9 mouse cellular contexts compared by ENCODE assay signal in genomic region chr17:23806867-23807266, GRCm38 (mm10). TPM values are rescaled to one million over a fixed set of nuclear protein-coding genes. Genes with fewer than 3 reads are reported as not detected.
A peak's percentile ranks its signal among the peaks of the same experiment; 100 is the strongest.
DNase-seq lines count a peak whose midpoint lies in the region; ATAC-seq and TF ChIP-seq lines count a peak whose summit lies in the region.
"Had no signal": no experiment of that assay in that cellular context is flagged by ENCODE, and none has a peak within 500 bp of the region (broad histone marks: within the 10 kb centered on the region; RNA-seq: fewer than 3 reads in every experiment).

No protein-coding gene starts in this region.

- 0 out of 2 replicates have a peak, but pooled peaks have one; percentile 19 for TF ChIP-seq POLR2A in CH12.LX (IDR thresholded peaks at IDR 0.05; ENCODE audit: low read depth, low read length)

- H3K9ac ChIP-seq in forebrain, embryonic 13.5 days, result no peak overlapping the region; the same call in 1 of the 2 replicates
- H3K9ac ChIP-seq in forebrain, embryonic 14.5 days (ENCODE audit: low read length), result no peak overlapping the region
- peak overlapping the region; percentile 88 for H3K9ac ChIP-seq in CH12.LX (ENCODE audit: insufficient read depth, low read depth)
- H3K9ac ChIP-seq in intestine, postnatal 0 days (ENCODE audit: low read depth, low read length), result 0 out of 2 replicates have a peak overlapping the region, but pooled peaks have one; percentile 22
- H3K9ac ChIP-seq in lung, postnatal 0 days (replicated peaks; ENCODE audit: low read depth), result no peak overlapping the region

- ATAC-seq in forebrain, embryonic 13.5 days, result no peak
- ATAC-seq in forebrain, embryonic 14.5 days, result no peak
- no peak for ATAC-seq in intestine, postnatal 0 days
- ATAC-seq in lung, postnatal 0 days, result no peak

- peaks cover 82% of the 10 kb centered on the region for H3K79me2 ChIP-seq in CH12.LX (replicated peaks; ENCODE audit: control insufficient read depth, extremely low read depth, insufficient read depth, poor library complexity, severe bottlenecking)

- 83% methylated on average over 25 of the region's 25 CpGs for WGBS in forebrain, embryonic 13.5 days
- WGBS in forebrain, embryonic 14.5 days, result 82% methylated on average over 25 of the region's 25 CpGs
- WGBS in embryonic facial prominence, embryonic 10.5 days, result 85% methylated on average over 25 of the region's 25 CpGs
- WGBS in intestine, postnatal 0 days, result 48% methylated on average over 25 of the region's 25 CpGs
- WGBS in lung, postnatal 0 days, result 59% methylated on average over 25 of the region's 25 CpGs

- in situ Hi-C loops in CH12.LX (cut with MboI; ENCODE audit: low pct_ligation_motif_present, low pct_unique_long_range_greater_than_20kb, low sequenced_read_pairs), result loop anchor here (5.0 kb wide), 1 partner anchor 35 kb away; the partner anchor contains the start of gene Flywch1

- peaks cover 50% of the 10 kb centered on the region for H3K36me3 ChIP-seq in forebrain, embryonic 13.5 days (ENCODE audit: poor library complexity, severe bottlenecking)
- peaks cover 46% of the 10 kb centered on the region for H3K36me3 ChIP-seq in forebrain, embryonic 14.5 days (ENCODE audit: control insufficient read depth, insufficient read depth, low read length)
- H3K36me3 ChIP-seq in CH12.LX (replicated peaks in 1 of 2; ENCODE audit: control insufficient read depth in 1 of 2, insufficient read depth in 1 of 2, low read length in 1 of 2), result peaks cover 36 to 55% of the 10 kb centered on the region in 2 experiments
- peaks cover 66% of the 10 kb centered on the region for H3K36me3 ChIP-seq in embryonic facial prominence, embryonic 10.5 days (replicated peaks)
- H3K36me3 ChIP-seq in intestine, postnatal 0 days (ENCODE audit: control insufficient read depth, insufficient read depth), result peaks cover 39% of the 10 kb centered on the region
- H3K36me3 ChIP-seq in lung, postnatal 0 days (ENCODE audit: insufficient read depth, low read length), result peaks cover 30% of the 10 kb centered on the region

- peak in 1 of 2 experiments; percentile 66; a peak in 2 of 4 replicates for TF ChIP-seq CTCF in CH12.LX (conservative IDR thresholded peaks at IDR 0.05 in 1 of 2, IDR thresholded peaks at IDR 0.05 in 1 of 2; ENCODE audit: low read depth in 2 of 2, low read length in 2 of 2)
- TF ChIP-seq CTCF in intestine, postnatal 0 days (IDR thresholded peaks at IDR 0.05; ENCODE audit: low read depth), result peak; percentile 70
- peak; percentile 59 for TF ChIP-seq CTCF in lung, postnatal 0 days (IDR thresholded peaks at IDR 0.05)

- peak overlapping the region; percentile 21 for H3K4me2 ChIP-seq in forebrain, embryonic 13.5 days
- no peak overlapping the region for H3K4me2 ChIP-seq in forebrain, embryonic 14.5 days (ENCODE audit: low read length)
- H3K4me2 ChIP-seq in CH12.LX (ENCODE audit: insufficient read depth, low read depth, poor library complexity, severe bottlenecking), result peak overlapping the region; percentile 87
- peak overlapping the region; percentile 78 for H3K4me2 ChIP-seq in intestine, postnatal 0 days (replicated peaks; ENCODE audit: low read depth)
- peak overlapping the region; percentile 47 for H3K4me2 ChIP-seq in lung, postnatal 0 days (replicated peaks; ENCODE audit: low read depth, low read length)

- peak; percentile 29 for TF ChIP-seq RAD21 in CH12.LX (IDR thresholded peaks at IDR 0.05; ENCODE audit: low read depth, low read length)

- no peak for DNase-seq in forebrain, embryonic 14.5 days (ENCODE audit: low spot score)
- DNase-seq in CH12.LX (ENCODE audit: extremely low read depth), result peak; percentile 49
- peak; percentile 29 for DNase-seq in embryonic facial prominence, embryonic 10.5 days (ENCODE audit: low spot score)
- peak; percentile 22 for DNase-seq in lung, postnatal 0 days (ENCODE audit: low spot score)
- DNase-seq in yolk sac, embryonic 10.5 days (ENCODE audit: low spot score), result no peak
- DNase-seq in thymus, postnatal 14 days, result no peak

- TF ChIP-seq EP300 in CH12.LX (IDR thresholded peaks at IDR 0.05; ENCODE audit: low read length), result no peak
- no peak for TF ChIP-seq EP300 in lung, postnatal 0 days (IDR thresholded peaks at IDR 0.05)

- dilution Hi-C loops in CH12.LX (cut with MboI; ENCODE audit: extremely low pct_ligation_motif_present, extremely low pct_unique_long_range_greater_than_20kb, low sequenced_read_pairs), result no loop called here

- H3K27ac ChIP-seq in forebrain, embryonic 13.5 days, result no peak overlapping the region
- no peak overlapping the region for H3K27ac ChIP-seq in forebrain, embryonic 14.5 days (ENCODE audit: low read depth, low read length)
- peak overlapping the region; percentile 6; the same call in 1 of the 2 replicates for H3K27ac ChIP-seq in CH12.LX (ENCODE audit: insufficient read depth, low read depth)
- H3K27ac ChIP-seq in embryonic facial prominence, embryonic 10.5 days (replicated peaks), result no peak overlapping the region
- H3K27ac ChIP-seq in intestine, postnatal 0 days (ENCODE audit: low read depth, low read length), result no peak overlapping the region
- H3K27ac ChIP-seq in lung, postnatal 0 days (ENCODE audit: low read length), result no peak overlapping the region

- H3K9me3 ChIP-seq in forebrain, embryonic 13.5 days (replicated peaks), result no peaks in the 10 kb centered on the region
- no peaks in the 10 kb centered on the region for H3K9me3 ChIP-seq in forebrain, embryonic 14.5 days (replicated peaks; ENCODE audit: control insufficient read depth, low read length)
- H3K9me3 ChIP-seq in CH12.LX (replicated peaks; ENCODE audit: low read length), result no peaks in the 10 kb centered on the region
- H3K9me3 ChIP-seq in embryonic facial prominence, embryonic 10.5 days, result no peaks in the 10 kb centered on the region
- H3K9me3 ChIP-seq in intestine, postnatal 0 days (ENCODE audit: control insufficient read depth), result no peaks in the 10 kb centered on the region
- H3K9me3 ChIP-seq in lung, postnatal 0 days (ENCODE audit: low read length), result no peaks in the 10 kb centered on the region

- peaks cover 37% of the 10 kb centered on the region for H3K4me1 ChIP-seq in forebrain, embryonic 13.5 days
- peaks cover 16% of the 10 kb centered on the region for H3K4me1 ChIP-seq in forebrain, embryonic 14.5 days (ENCODE audit: control insufficient read depth, insufficient read depth, low read length)
- H3K4me1 ChIP-seq in CH12.LX (ENCODE audit: control insufficient read depth in 1 of 2, insufficient read depth in 2 of 2), result peaks cover 0 to 15% of the 10 kb centered on the region in 2 experiments; a peak in 2 of 4 replicates
- H3K4me1 ChIP-seq in embryonic facial prominence, embryonic 10.5 days, result peaks cover 33% of the 10 kb centered on the region
- peaks cover 6% of the 10 kb centered on the region; the same call in 1 of the 2 replicates for H3K4me1 ChIP-seq in intestine, postnatal 0 days (replicated peaks; ENCODE audit: control insufficient read depth, insufficient read depth, low read length)
- peaks cover 3% of the 10 kb centered on the region; the same call in 1 of the 2 replicates for H3K4me1 ChIP-seq in lung, postnatal 0 days (ENCODE audit: insufficient read depth, low read depth, low read length)

- peak overlapping the region; percentile 3; the same call in 1 of the 2 replicates for H3K4me3 ChIP-seq in forebrain, embryonic 13.5 days
- no peak overlapping the region for H3K4me3 ChIP-seq in forebrain, embryonic 14.5 days (ENCODE audit: low read depth, low read length)
- peak overlapping the region; percentile 84 to 95 (median 85) for H3K4me3 ChIP-seq in CH12.LX (replicated peaks in 1 of 3; ENCODE audit: low read depth in 2 of 3, low read length in 2 of 3, poor library complexity in 1 of 3)
- H3K4me3 ChIP-seq in embryonic facial prominence, embryonic 10.5 days, result peak overlapping the region; percentile 81; the same call in 1 of the 2 replicates
- peak overlapping the region; percentile 18; the same call in 1 of the 2 replicates for H3K4me3 ChIP-seq in intestine, postnatal 0 days (ENCODE audit: low read depth, low read length)
- H3K4me3 ChIP-seq in lung, postnatal 0 days (ENCODE audit: low read depth, low read length), result no peak overlapping the region

- no peaks in the 10 kb centered on the region for H3K27me3 ChIP-seq in forebrain, embryonic 13.5 days
- no peaks in the 10 kb centered on the region for H3K27me3 ChIP-seq in forebrain, embryonic 14.5 days (replicated peaks; ENCODE audit: control insufficient read depth, insufficient read depth, low read length)
- no peaks in the 10 kb centered on the region for H3K27me3 ChIP-seq in CH12.LX (replicated peaks)
- no peaks in the 10 kb centered on the region for H3K27me3 ChIP-seq in embryonic facial prominence, embryonic 10.5 days (replicated peaks; ENCODE audit: low read depth, poor library complexity, severe bottlenecking)
- no peaks in the 10 kb centered on the region for H3K27me3 ChIP-seq in intestine, postnatal 0 days (replicated peaks; ENCODE audit: control insufficient read depth, insufficient read depth, low read length)
- no peaks in the 10 kb centered on the region for H3K27me3 ChIP-seq in lung, postnatal 0 days (replicated peaks; ENCODE audit: insufficient read depth, low read length)

RNA-seq across cellular contexts. Expression of gene Srrm2, which starts 16.5 kb away (rescaled TPM):
- polyA plus RNA-seq in forebrain, embryonic 13.5 days (2015; fragmentation: Nextera tagmentation; extraction: Ambion mirVana), result 605 and 611 TPM in 2 replicates
- 226 and 339 TPM in 2 replicates for polyA plus RNA-seq in forebrain, embryonic 14.5 days (2014; fragmentation: Nextera tagmentation; extraction: Ambion mirVana)
- total RNA-seq in CH12.LX (2012; rRNA removed) (83.6 and 90.4 TPM in 2 replicates), CH12.LX (2014; rRNA removed) (18.3 and 26.7 TPM in 2 replicates)
- polyA plus RNA-seq in CH12.LX (2012; ENCODE audit: insufficient read length, low read depth), result 339 and 383 TPM in 2 replicates
- 511 and 516 TPM in 2 replicates for polyA plus RNA-seq in embryonic facial prominence, embryonic 10.5 days (2016; fragmentation: Nextera tagmentation; extraction: Ambion mirVana)
- polyA plus RNA-seq in intestine, postnatal 0 days (2015; fragmentation: Nextera tagmentation; extraction: Ambion mirVana), result 185 and 230 TPM in 2 replicates
- 284 and 354 TPM in 2 replicates for polyA plus RNA-seq in lung, postnatal 0 days (2015; fragmentation: Nextera tagmentation; extraction: Ambion mirVana)

RNA-seq across cellular contexts. Expression of gene Flywch2, which starts 21.0 kb away (rescaled TPM):
- 34.3 and 40.1 TPM in 2 replicates for polyA plus RNA-seq in forebrain, embryonic 13.5 days (2015; fragmentation: Nextera tagmentation; extraction: Ambion mirVana)
- 36.9 and 44.2 TPM in 2 replicates for polyA plus RNA-seq in forebrain, embryonic 14.5 days (2014; fragmentation: Nextera tagmentation; extraction: Ambion mirVana)
- total RNA-seq in CH12.LX (2012; rRNA removed), result not detected in 2 replicates
- total RNA-seq in CH12.LX (2014; rRNA removed), result not detected in 2 replicates
- polyA plus RNA-seq in CH12.LX (2012; ENCODE audit: insufficient read length, low read depth), result not detected in 2 replicates
- 35.4 and 41.3 TPM in 2 replicates for polyA plus RNA-seq in embryonic facial prominence, embryonic 10.5 days (2016; fragmentation: Nextera tagmentation; extraction: Ambion mirVana)
- 17.6 and 19.1 TPM in 2 replicates for polyA plus RNA-seq in intestine, postnatal 0 days (2015; fragmentation: Nextera tagmentation; extraction: Ambion mirVana)
- polyA plus RNA-seq in lung, postnatal 0 days (2015; fragmentation: Nextera tagmentation; extraction: Ambion mirVana), result 14.7 and 18.6 TPM in 2 replicates

RNA-seq across cellular contexts. Expression of gene Elob, which starts 22.1 kb away (rescaled TPM):
- 1,249 and 1,327 TPM in 2 replicates for polyA plus RNA-seq in forebrain, embryonic 13.5 days (2015; fragmentation: Nextera tagmentation; extraction: Ambion mirVana)
- polyA plus RNA-seq in forebrain, embryonic 14.5 days (2014; fragmentation: Nextera tagmentation; extraction: Ambion mirVana), result 1,202 and 1,508 TPM in 2 replicates
- 381 and 386 TPM in 2 replicates for total RNA-seq in CH12.LX (2012; rRNA removed)
- 371 and 534 TPM in 2 replicates for total RNA-seq in CH12.LX (2014; rRNA removed)
- polyA plus RNA-seq in CH12.LX (2012; ENCODE audit: insufficient read length, low read depth), result 250 and 306 TPM in 2 replicates
- 1,075 and 1,103 TPM in 2 replicates for polyA plus RNA-seq in embryonic facial prominence, embryonic 10.5 days (2016; fragmentation: Nextera tagmentation; extraction: Ambion mirVana)
- polyA plus RNA-seq in intestine, postnatal 0 days (2015; fragmentation: Nextera tagmentation; extraction: Ambion mirVana), result 994 and 1,025 TPM in 2 replicates
- 803 and 893 TPM in 2 replicates for polyA plus RNA-seq in lung, postnatal 0 days (2015; fragmentation: Nextera tagmentation; extraction: Ambion mirVana)

RNA-seq across cellular contexts. Expression of gene Prss33, which starts 29.0 kb away (rescaled TPM):
- polyA plus RNA-seq in forebrain, embryonic 13.5 days (2015; fragmentation: Nextera tagmentation; extraction: Ambion mirVana), result not detected in 2 replicates
- polyA plus RNA-seq in forebrain, embryonic 14.5 days (2014; fragmentation: Nextera tagmentation; extraction: Ambion mirVana), result not detected in 2 replicates
- not detected in 2 replicates for total RNA-seq in CH12.LX (2012; rRNA removed)
- total RNA-seq in CH12.LX (2014; rRNA removed), result not detected in 2 replicates
- not detected in 2 replicates for polyA plus RNA-seq in CH12.LX (2012; ENCODE audit: insufficient read length, low read depth)
- polyA plus RNA-seq in embryonic facial prominence, embryonic 10.5 days (2016; fragmentation: Nextera tagmentation; extraction: Ambion mirVana), result 0.21 TPM in 1 of 2 replicates, not detected in the other
- not detected in 2 replicates for polyA plus RNA-seq in intestine, postnatal 0 days (2015; fragmentation: Nextera tagmentation; extraction: Ambion mirVana)
- polyA plus RNA-seq in lung, postnatal 0 days (2015; fragmentation: Nextera tagmentation; extraction: Ambion mirVana), result not detected in 2 replicates
- total RNA-seq: layer of hippocampus, postnatal 10 days had no signal

RNA-seq across cellular contexts. Expression of gene Flywch1, which starts 35.5 kb away (rescaled TPM):
- polyA plus RNA-seq in forebrain, embryonic 13.5 days (2015; fragmentation: Nextera tagmentation; extraction: Ambion mirVana), result 165 and 176 TPM in 2 replicates
- polyA plus RNA-seq in forebrain, embryonic 14.5 days (2014; fragmentation: Nextera tagmentation; extraction: Ambion mirVana), result 129 and 143 TPM in 2 replicates
- 26.9 and 28.3 TPM in 2 replicates for total RNA-seq in CH12.LX (2012; rRNA removed)
- total RNA-seq in CH12.LX (2014; rRNA removed), result 18.8 and 22.2 TPM in 2 replicates
- polyA plus RNA-seq in CH12.LX (2012; ENCODE audit: insufficient read length, low read depth), result 22.0 and 23.4 TPM in 2 replicates
- 168 and 178 TPM in 2 replicates for polyA plus RNA-seq in embryonic facial prominence, embryonic 10.5 days (2016; fragmentation: Nextera tagmentation; extraction: Ambion mirVana)
- 36.8 and 39.0 TPM in 2 replicates for polyA plus RNA-seq in intestine, postnatal 0 days (2015; fragmentation: Nextera tagmentation; extraction: Ambion mirVana)
- polyA plus RNA-seq in lung, postnatal 0 days (2015; fragmentation: Nextera tagmentation; extraction: Ambion mirVana), result 43.1 and 43.5 TPM in 2 replicates

Comparison
In these comparisons a context has a peak if more than half of its experiments do, and no peak if none do; other contexts are left out.
1. H3K4me3 ChIP-seq: peak in forebrain, embryonic 13.5 days (single experiment), CH12.LX (3 of 3), embryonic facial prominence, embryonic 10.5 days (single experiment) and intestine, postnatal 0 days (single experiment); none in forebrain, embryonic 14.5 days (single experiment) and lung, postnatal 0 days (single experiment).
2. H3K9ac ChIP-seq: peak in CH12.LX (single experiment) and intestine, postnatal 0 days (single experiment); none in forebrain, embryonic 13.5 days (single experiment), forebrain, embryonic 14.5 days (single experiment) and lung, postnatal 0 days (single experiment).
3. DNase-seq: peak in CH12.LX (single experiment), embryonic facial prominence, embryonic 10.5 days (single experiment) and lung, postnatal 0 days (single experiment); none in forebrain, embryonic 14.5 days (single experiment), yolk sac, embryonic 10.5 days (single experiment) and thymus, postnatal 14 days (single experiment).
4. RNA of gene Flywch2, which starts 21.0 kb away (polyA plus RNA-seq): 36.9 to 44.2 TPM in forebrain, embryonic 14.5 days, 35.4 to 41.3 TPM in embryonic facial prominence, embryonic 10.5 days, 34.3 to 40.1 TPM in forebrain, embryonic 13.5 days, 17.6 to 19.1 TPM in intestine, postnatal 0 days and 14.7 to 18.6 TPM in lung, postnatal 0 days; not detected in CH12.LX; every median in the first group is over 10 times any median in the second.